Mouse (Mus musculus): ENCODE data around the gene 4932438H23Rik.

- TF ChIP-seq CEBPB (IDR thresholded peaks at IDR 0.05; ENCODE audit: low read depth) (no peak), CTCF (IDR thresholded peaks at IDR 0.05; ENCODE audit: control insufficient read depth, insufficient read depth, insufficient read length) (no peak)
Observed at GRCm38 (mm10) chr16:91023384-91023783, 71.5 kb downstream of the 4932438H23Rik start.
